Comparison of ENCODE assay signal across 20 mouse cellular contexts in genomic region chr9:45084556-45084955, GRCm38 (mm10). TPM values are rescaled to one million over a fixed set of nuclear protein-coding genes. Genes with fewer than 3 reads are reported as not detected.
DNase-seq lines count a peak whose midpoint lies in the region; ATAC-seq and TF ChIP-seq lines count a peak whose summit lies in the region.
"Had no signal": no experiment of that assay in that cellular context is flagged by ENCODE, and none has a peak within 500 bp of the region (broad histone marks: within the 10 kb centered on the region; RNA-seq: fewer than 3 reads in every experiment).

No protein-coding gene starts in this region.

- WGBS in forebrain, embryonic 15.5 days: 80% methylated on average over 5 of the region's 5 CpGs
- WGBS in intestine, postnatal 0 days: 75% methylated on average over 5 of the region's 5 CpGs

- DNase-seq in cerebellum, adult 11-12 months: peak; percentile 34
- no peak for DNase-seq in cerebellum, adult 18-20 months
- DNase-seq in layer of hippocampus, adult 9-11 months: peak; percentile 12
- DNase-seq in layer of hippocampus, adult 8-10 months (ENCODE audit: low spot score in 2 of 2): no peak
- DNase-seq in A20 (ENCODE audit: low read depth, low spot score): peak; percentile 44
- DNase-seq: adrenal gland, postnatal 14 days; kidney, adult 18-20 months; lung, adult 2 months had no signal

- H3K9me3 ChIP-seq in forebrain, embryonic 15.5 days: no peaks in the 10 kb centered on the region
- H3K9me3 ChIP-seq in intestine, postnatal 0 days (ENCODE audit: control insufficient read depth): no peaks in the 10 kb centered on the region
- H3K9me3 ChIP-seq: G1E; heart, embryonic 15.5 days; hindbrain, embryonic 10.5 days; midbrain, embryonic 12.5 days; neural tube, embryonic 13.5 days had no signal

- no peaks in the 10 kb centered on the region for H3K36me3 ChIP-seq in forebrain, embryonic 15.5 days
- H3K36me3 ChIP-seq in intestine, postnatal 0 days (ENCODE audit: control insufficient read depth, insufficient read depth): no peaks in the 10 kb centered on the region
- H3K36me3 ChIP-seq: G1E; heart, embryonic 15.5 days; hindbrain, embryonic 10.5 days; midbrain, embryonic 12.5 days; neural tube, embryonic 13.5 days had no signal

- H3K4me3 ChIP-seq in forebrain, embryonic 15.5 days: no peak overlapping the region
- H3K4me3 ChIP-seq in intestine, postnatal 0 days (ENCODE audit: low read depth, low read length): no peak overlapping the region
- H3K4me3 ChIP-seq: heart, embryonic 15.5 days; hindbrain, embryonic 10.5 days; midbrain, embryonic 12.5 days; neural tube, embryonic 13.5 days had no signal

- no peak for TF ChIP-seq CTCF in intestine, postnatal 0 days (IDR thresholded peaks at IDR 0.05; ENCODE audit: low read depth)

- no peak overlapping the region for H3K4me2 ChIP-seq in forebrain, embryonic 15.5 days (replicated peaks)
- H3K4me2 ChIP-seq in intestine, postnatal 0 days (replicated peaks; ENCODE audit: low read depth): no peak overlapping the region
- H3K4me2 ChIP-seq: heart, embryonic 15.5 days; midbrain, embryonic 12.5 days; neural tube, embryonic 13.5 days had no signal

- H3K27me3 ChIP-seq in forebrain, embryonic 15.5 days: no peaks in the 10 kb centered on the region
- no peaks in the 10 kb centered on the region for H3K27me3 ChIP-seq in intestine, postnatal 0 days (replicated peaks; ENCODE audit: control insufficient read depth, insufficient read depth, low read length)

- H3K4me1 ChIP-seq in forebrain, embryonic 15.5 days: no peaks in the 10 kb centered on the region
- H3K4me1 ChIP-seq in intestine, postnatal 0 days (replicated peaks; ENCODE audit: control insufficient read depth, insufficient read depth, low read length): no peaks in the 10 kb centered on the region
- H3K4me1 ChIP-seq: heart, embryonic 15.5 days; hindbrain, embryonic 10.5 days; midbrain, embryonic 12.5 days; neural tube, embryonic 13.5 days had no signal

- no peak overlapping the region for H3K27ac ChIP-seq in forebrain, embryonic 15.5 days (replicated peaks)
- H3K27ac ChIP-seq in intestine, postnatal 0 days (ENCODE audit: low read depth, low read length): no peak overlapping the region
- H3K27ac ChIP-seq: heart, embryonic 15.5 days; hindbrain, embryonic 10.5 days; kidney, postnatal 0 days; macrophage; midbrain, embryonic 12.5 days; neural tube, embryonic 13.5 days had no signal

- ATAC-seq in megakaryocyte progenitor cell, adult 5-6 weeks (replicated peaks; ENCODE audit: poor library complexity): peak; percentile 90
- ATAC-seq in forebrain, embryonic 15.5 days (replicated peaks): no peak
- no peak for ATAC-seq in intestine, postnatal 0 days
- ATAC-seq: CD4-positive, CD25-positive, alpha-beta regulatory T cell, adult 4 months had no signal

- H3K9ac ChIP-seq in forebrain, embryonic 15.5 days (replicated peaks): no peak overlapping the region
- no peak overlapping the region for H3K9ac ChIP-seq in intestine, postnatal 0 days (ENCODE audit: low read depth, low read length)
- H3K9ac ChIP-seq: heart, embryonic 15.5 days; midbrain, embryonic 12.5 days; neural tube, embryonic 13.5 days had no signal

RNA-seq across cellular contexts. Expression of gene Jaml, which starts 5.6 kb away (rescaled TPM):
- 1 to 10 TPM in 1 of 4 experiments, under 1 TPM in 3; 0.55 to 1.3 (median 0.72) TPM for total RNA-seq in layer of hippocampus, adult 8-10 months (2022)
- total RNA-seq in megakaryocyte progenitor cell, adult 5-6 weeks (2015): 0.89 and 2.0 TPM in 2 replicates
- total RNA-seq in megakaryocyte progenitor cell, adult 5-6 weeks (2017): 3.4 and 4.6 TPM in 2 replicates
- polyA plus RNA-seq in forebrain, embryonic 15.5 days (2015; fragmentation: Nextera tagmentation; extraction: Ambion mirVana): 0.45 TPM in 1 of 2 replicates, not detected in the other
- 221 and 255 TPM in 2 replicates for polyA plus RNA-seq in intestine, postnatal 0 days (2015; fragmentation: Nextera tagmentation; extraction: Ambion mirVana)
- total RNA-seq: G1E had no signal
- polyA plus RNA-seq: forebrain, embryonic 11.5 days; G1E had no signal

RNA-seq across cellular contexts. Expression of gene Mpzl3, which starts 29.6 kb away (rescaled TPM):
- total RNA-seq in layer of hippocampus, adult 8-10 months (2022): 1 to 10 TPM; 3.4 to 5.4 (median 3.7) TPM
- 0.20 and 0.35 TPM in 2 replicates for total RNA-seq in megakaryocyte progenitor cell, adult 5-6 weeks (2015)
- total RNA-seq in megakaryocyte progenitor cell, adult 5-6 weeks (2017): 0.58 and 2.1 TPM in 2 replicates
- polyA plus RNA-seq in forebrain, embryonic 15.5 days (2015; fragmentation: Nextera tagmentation; extraction: Ambion mirVana): 1.1 and 1.5 TPM in 2 replicates
- polyA plus RNA-seq in intestine, postnatal 0 days (2015; fragmentation: Nextera tagmentation; extraction: Ambion mirVana): 6.5 and 7.5 TPM in 2 replicates

RNA-seq across cellular contexts. Expression of gene Scn2b, which starts 33.0 kb away (rescaled TPM):
- 100 to 1,000 TPM; 209 to 270 (median 239) TPM for total RNA-seq in layer of hippocampus, adult 8-10 months (2022)
- not detected in 2 replicates for total RNA-seq in megakaryocyte progenitor cell, adult 5-6 weeks (2015)
- not detected in 2 replicates for total RNA-seq in megakaryocyte progenitor cell, adult 5-6 weeks (2017)
- 5.3 and 5.7 TPM in 2 replicates for polyA plus RNA-seq in forebrain, embryonic 15.5 days (2015; fragmentation: Nextera tagmentation; extraction: Ambion mirVana)
- 0.96 and 1.1 TPM in 2 replicates for polyA plus RNA-seq in intestine, postnatal 0 days (2015; fragmentation: Nextera tagmentation; extraction: Ambion mirVana)
- polyA plus RNA-seq: G1E had no signal

RNA-seq across cellular contexts. Expression of gene Mpzl2, which starts 45.0 kb away (rescaled TPM):
- 1 to 10 TPM; 1.3 TPM for total RNA-seq in layer of hippocampus, adult 8-10 months (2022)
- total RNA-seq in megakaryocyte progenitor cell, adult 5-6 weeks (2015): not detected in 2 replicates
- not detected in 2 replicates for total RNA-seq in megakaryocyte progenitor cell, adult 5-6 weeks (2017)
- 0.34 and 0.63 TPM in 2 replicates for polyA plus RNA-seq in forebrain, embryonic 15.5 days (2015; fragmentation: Nextera tagmentation; extraction: Ambion mirVana)
- polyA plus RNA-seq in intestine, postnatal 0 days (2015; fragmentation: Nextera tagmentation; extraction: Ambion mirVana): 9.1 and 11.0 TPM in 2 replicates
- polyA plus RNA-seq: G1E, macrophage had no signal

RNA-seq across cellular contexts. Expression of gene Scn4b, which starts 53.6 kb away (rescaled TPM):
- 10 to 100 TPM; 14.6 to 17.4 (median 15.7) TPM for total RNA-seq in layer of hippocampus, adult 8-10 months (2022)
- total RNA-seq in megakaryocyte progenitor cell, adult 5-6 weeks (2015): not detected in 2 replicates
- not detected in 2 replicates for total RNA-seq in megakaryocyte progenitor cell, adult 5-6 weeks (2017)
- polyA plus RNA-seq in forebrain, embryonic 15.5 days (2015; fragmentation: Nextera tagmentation; extraction: Ambion mirVana): 0.10 and 0.34 TPM in 2 replicates
- polyA plus RNA-seq in intestine, postnatal 0 days (2015; fragmentation: Nextera tagmentation; extraction: Ambion mirVana): 0.04 TPM in 1 of 2 replicates, not detected in the other
- polyA plus RNA-seq: G1E, macrophage had no signal

Comparison
In these comparisons a context has a peak if more than half of its experiments do, and no peak if none do; other contexts are left out.
1. DNase-seq: peak in cerebellum, adult 11-12 months (single experiment), layer of hippocampus, adult 9-11 months (single experiment) and A20 (single experiment); none in cerebellum, adult 18-20 months (0 of 2) and layer of hippocampus, adult 8-10 months (0 of 2).
2. RNA of gene Scn2b, which starts 33.0 kb away (total RNA-seq): 209 to 270 TPM in layer of hippocampus, adult 8-10 months; not detected in megakaryocyte progenitor cell, adult 5-6 weeks; every median in the first group is over 100 times any median in the second.